In the genomic region with DNA sequence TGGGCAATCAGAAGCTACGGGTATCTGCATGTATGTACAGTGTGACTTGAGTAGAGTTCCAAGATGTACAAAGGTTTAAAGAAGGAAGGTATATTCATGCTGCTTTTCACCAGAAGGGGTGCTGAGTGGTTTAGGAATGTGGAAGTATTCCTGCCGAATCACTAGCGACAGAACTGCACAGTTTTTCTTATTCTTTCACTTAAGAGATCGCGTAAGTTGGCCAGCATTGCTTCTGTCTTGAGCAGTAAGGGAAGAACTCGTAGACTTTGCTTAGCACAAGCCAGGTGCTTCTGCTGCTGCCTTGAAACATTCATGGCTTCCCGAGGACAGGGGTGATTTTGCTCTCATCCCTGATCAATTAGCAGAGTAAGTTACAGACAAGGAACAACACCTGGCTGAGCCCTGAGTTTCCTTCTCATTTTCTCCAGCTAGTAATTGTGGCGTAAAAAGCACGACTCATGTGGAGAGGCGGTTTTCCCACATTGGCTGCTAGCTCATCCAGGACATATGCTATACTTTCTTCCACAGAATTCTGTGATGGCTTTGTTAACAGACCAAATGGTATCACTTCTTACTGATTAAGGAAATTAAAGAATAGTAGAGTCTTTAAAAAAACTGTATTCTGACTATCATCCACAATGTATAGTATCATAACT, we compare ENCODE assay signal across 29 mouse cellular contexts.
A peak's percentile ranks its signal among the peaks of the same experiment; 100 is the strongest.
DNase-seq lines count a peak whose midpoint lies in the region; TF ChIP-seq lines count a peak whose summit lies in the region.
"Had no signal": no experiment of that assay in that cellular context is flagged by ENCODE, and none has a peak within 500 bp of the region (broad histone marks: within the 10 kb centered on the region; RNA-seq: fewer than 3 reads in every experiment).

No protein-coding gene starts in this region.

- peak in 1 of 2 experiments; percentile 37 for DNase-seq in layer of hippocampus, adult 2 months (ENCODE audit: low spot score in 2 of 2)
- DNase-seq in layer of hippocampus, postnatal 10 days (ENCODE audit: low spot score in 2 of 2): no peak
- DNase-seq in right cerebral cortex, adult 18-20 months: peak; percentile 24
- DNase-seq in right cerebral cortex, postnatal 4 days: no peak
- DNase-seq in brain, adult 2 months (ENCODE audit: low read depth, low spot score): peak; percentile 72
- peak; percentile 23 to 35 for DNase-seq in left cerebral cortex, postnatal 36 days (ENCODE audit: low spot score in 2 of 2)
- DNase-seq in testis, postnatal 10 days (ENCODE audit: low spot score): no peak
- DNase-seq: adrenal gland, postnatal 10 days; cerebellum, adult 11-12 months; cerebellum, adult 9-11 months; heart, adult 2 months; heart, postnatal 10 days; kidney, adult 11 months; kidney, postnatal 14 days; lung, adult 2 months; lung, postnatal 10 days; retina, postnatal 1 day; thymus, adult 18-20 months; thymus, postnatal 25 days had no signal

- no peak overlapping the region for H3K4me3 ChIP-seq in layer of hippocampus, adult 2 months
- H3K4me3 ChIP-seq: erythroblast, embryonic 14.5 days; heart, adult 2 months; heart, embryonic 13.5 days; limb, embryonic 10.5 days; limb, embryonic 15.5 days; midbrain, embryonic 13.5 days; neural tube, embryonic 15.5 days; stomach, embryonic 15.5 days had no signal

- peak; percentile 26 for TF ChIP-seq CTCF in layer of hippocampus, adult 2 months (conservative IDR thresholded peaks at IDR 0.05)

- no peak overlapping the region; the same call in 1 of the 2 replicates for H3K27ac ChIP-seq in layer of hippocampus, adult 2 months
- H3K27ac ChIP-seq: heart, adult 2 months; heart, embryonic 13.5 days; hindbrain, embryonic 14.5 days; limb, embryonic 10.5 days; limb, embryonic 15.5 days; liver, embryonic 14.5 days; macrophage; midbrain, embryonic 13.5 days; neural tube, embryonic 15.5 days; stomach, embryonic 15.5 days had no signal

- intact Hi-C loops in left cerebral cortex, postnatal 36 days (cut with DNase I): no loop called here

Comparison
In these comparisons a context has a peak if more than half of its experiments do, and no peak if none do; other contexts are left out.
1. DNase-seq: peak in right cerebral cortex, adult 18-20 months (single experiment), brain, adult 2 months (single experiment) and left cerebral cortex, postnatal 36 days (2 of 2); none in layer of hippocampus, postnatal 10 days (0 of 2), right cerebral cortex, postnatal 4 days (single experiment) and testis, postnatal 10 days (single experiment).